ENCODE assay signal across 8 mouse cellular contexts in genomic region chr14:116927341-116928315, GRCm38 (mm10). TPM values are rescaled to one million over a fixed set of nuclear protein-coding genes. Genes with fewer than 3 reads are reported as not detected.
A peak's percentile ranks its signal among the peaks of the same experiment; 100 is the strongest.
DNase-seq lines count a peak whose midpoint lies in the region; ATAC-seq and TF ChIP-seq lines count a peak whose summit lies in the region.

No protein-coding gene starts in this region.

- no peaks in the 10 kb centered on the region for H3K36me3 ChIP-seq in kidney, postnatal 0 days (ENCODE audit: insufficient read depth, low read length)
- H3K36me3 ChIP-seq in forebrain, embryonic 10.5 days (replicated peaks), result no peaks in the 10 kb centered on the region
- H3K36me3 ChIP-seq in limb, embryonic 11.5 days (ENCODE audit: control insufficient read depth, insufficient read depth, low read length), result no peaks in the 10 kb centered on the region
- H3K36me3 ChIP-seq in neural tube, embryonic 15.5 days, result no peaks in the 10 kb centered on the region

- peak overlapping the region; percentile 84 for H3K9ac ChIP-seq in kidney, postnatal 0 days (ENCODE audit: low read depth, low read length)
- H3K9ac ChIP-seq in limb, embryonic 11.5 days (ENCODE audit: low read length), result peak overlapping the region; percentile 99
- H3K9ac ChIP-seq in neural tube, embryonic 15.5 days (replicated peaks), result peak overlapping the region; percentile 74

- peak; percentile 70 for DNase-seq in kidney, postnatal 0 days (ENCODE audit: low spot score)
- no peak for DNase-seq in kidney, postnatal 25 days
- DNase-seq in forebrain, embryonic 10.5 days (ENCODE audit: extremely low spot score, low spot score), result no peak
- peak; percentile 50 for DNase-seq in limb, embryonic 11.5 days (ENCODE audit: low spot score)
- no peak for DNase-seq in Muller cell, postnatal 12 days (ENCODE audit: inconsistent ontology term)

- TF ChIP-seq CTCF in kidney, postnatal 0 days (IDR thresholded peaks at IDR 0.05; ENCODE audit: low read depth), result no peak

- ATAC-seq in kidney, postnatal 0 days (replicated peaks; ENCODE audit: low FRiP score, low read depth), result no peak
- ATAC-seq in limb, embryonic 11.5 days (ENCODE audit: insufficient number of reproducible peaks, low FRiP score, low TSS enrichment, low read depth), result no peak
- ATAC-seq in neural tube, embryonic 15.5 days (ENCODE audit: low FRiP score), result no peak
- no peak for ATAC-seq in megakaryocyte progenitor cell, adult 5-6 weeks (replicated peaks; ENCODE audit: poor library complexity)
- ATAC-seq in frontal cortex, adult (ENCODE audit: low TSS enrichment), result no peak

- no peaks in the 10 kb centered on the region for H3K27me3 ChIP-seq in kidney, postnatal 0 days (ENCODE audit: insufficient read depth, low read length)
- no peaks in the 10 kb centered on the region for H3K27me3 ChIP-seq in forebrain, embryonic 10.5 days (ENCODE audit: poor library complexity, severe bottlenecking)
- H3K27me3 ChIP-seq in limb, embryonic 11.5 days (ENCODE audit: control insufficient read depth, insufficient read depth, low read length), result no peaks in the 10 kb centered on the region
- no peaks in the 10 kb centered on the region for H3K27me3 ChIP-seq in neural tube, embryonic 15.5 days (replicated peaks)

- 2% methylated on average over 21 of the region's 21 CpGs for WGBS in kidney, postnatal 0 days
- WGBS in forebrain, embryonic 10.5 days, result under 1% methylated on average over 21 of the region's 21 CpGs
- under 1% methylated on average over 21 of the region's 21 CpGs for WGBS in limb, embryonic 11.5 days
- under 1% methylated on average over 21 of the region's 21 CpGs for WGBS in neural tube, embryonic 15.5 days

- H3K4me2 ChIP-seq in kidney, postnatal 0 days (ENCODE audit: low read length), result peak overlapping the region; percentile 93
- H3K4me2 ChIP-seq in limb, embryonic 11.5 days (ENCODE audit: low read depth, severe bottlenecking), result peak overlapping the region; percentile 44
- peak overlapping the region; percentile 92 for H3K4me2 ChIP-seq in neural tube, embryonic 15.5 days

- H3K9me3 ChIP-seq in kidney, postnatal 0 days (replicated peaks; ENCODE audit: low read length), result no peaks in the 10 kb centered on the region
- no peaks in the 10 kb centered on the region for H3K9me3 ChIP-seq in forebrain, embryonic 10.5 days
- H3K9me3 ChIP-seq in limb, embryonic 11.5 days (ENCODE audit: control insufficient read depth, low read length), result no peaks in the 10 kb centered on the region
- no peaks in the 10 kb centered on the region for H3K9me3 ChIP-seq in neural tube, embryonic 15.5 days (replicated peaks)

- no peaks in the 10 kb centered on the region for H3K4me1 ChIP-seq in kidney, postnatal 0 days (replicated peaks; ENCODE audit: insufficient read depth, low read length)
- H3K4me1 ChIP-seq in forebrain, embryonic 10.5 days, result peaks cover 34% of the 10 kb centered on the region
- peaks cover 6% of the 10 kb centered on the region; the same call in 1 of the 2 replicates for H3K4me1 ChIP-seq in limb, embryonic 11.5 days (ENCODE audit: control insufficient read depth, insufficient read depth, low read length)
- H3K4me1 ChIP-seq in neural tube, embryonic 15.5 days, result peaks cover 25% of the 10 kb centered on the region

- peak overlapping the region; percentile 81 for H3K4me3 ChIP-seq in kidney, postnatal 0 days (replicated peaks; ENCODE audit: low read depth, low read length)
- peak overlapping the region; percentile 92 for H3K4me3 ChIP-seq in forebrain, embryonic 10.5 days
- H3K4me3 ChIP-seq in limb, embryonic 11.5 days (ENCODE audit: low read depth, low read length), result peak overlapping the region; percentile 92
- peak overlapping the region; percentile 65 for H3K4me3 ChIP-seq in neural tube, embryonic 15.5 days (replicated peaks)

- H3K27ac ChIP-seq in kidney, postnatal 0 days, result peak overlapping the region; percentile 93
- peak overlapping the region; percentile 100 for H3K27ac ChIP-seq in forebrain, embryonic 10.5 days
- peak overlapping the region; percentile 55; the same call in 1 of the 2 replicates for H3K27ac ChIP-seq in limb, embryonic 11.5 days (replicated peaks; ENCODE audit: low read depth, low read length)
- peak overlapping the region; percentile 95 for H3K27ac ChIP-seq in neural tube, embryonic 15.5 days (replicated peaks)

RNA-seq across cellular contexts. Expression of gene Gpc6, which starts 2.5 kb away (rescaled TPM):
- 46.3 and 46.4 TPM in 2 replicates for polyA plus RNA-seq in kidney, postnatal 0 days (2015; fragmentation: Nextera tagmentation; extraction: Ambion mirVana)
- 36.5 and 38.0 TPM in 2 replicates for polyA plus RNA-seq in forebrain, embryonic 10.5 days (2016; fragmentation: Nextera tagmentation; extraction: Ambion mirVana)
- 39.1 and 47.5 TPM in 2 replicates for polyA plus RNA-seq in limb, embryonic 11.5 days (2014; fragmentation: Nextera tagmentation; extraction: Ambion mirVana)
- polyA plus RNA-seq in neural tube, embryonic 15.5 days (2015; fragmentation: Nextera tagmentation; extraction: Ambion mirVana), result 24.1 and 24.6 TPM in 2 replicates
- total RNA-seq in megakaryocyte progenitor cell, adult 5-6 weeks (2015), result not detected in 2 replicates
- total RNA-seq in megakaryocyte progenitor cell, adult 5-6 weeks (2017), result not detected in 2 replicates

Comparison
In these comparisons a context has a peak if more than half of its experiments do, and no peak if none do; other contexts are left out.
1. DNase-seq: peak in kidney, postnatal 0 days (single experiment) and limb, embryonic 11.5 days (single experiment); none in kidney, postnatal 25 days (0 of 2), forebrain, embryonic 10.5 days (single experiment) and Muller cell, postnatal 12 days (single experiment).
2. Peak in every context shown above with its lines, with median percentiles within 50 percentile points of each other: H3K27ac ChIP-seq, H3K4me2 ChIP-seq, H3K4me3 ChIP-seq and H3K9ac ChIP-seq.